Mouse (Mus musculus): ENCODE results near the gene Selp.

DNA sequence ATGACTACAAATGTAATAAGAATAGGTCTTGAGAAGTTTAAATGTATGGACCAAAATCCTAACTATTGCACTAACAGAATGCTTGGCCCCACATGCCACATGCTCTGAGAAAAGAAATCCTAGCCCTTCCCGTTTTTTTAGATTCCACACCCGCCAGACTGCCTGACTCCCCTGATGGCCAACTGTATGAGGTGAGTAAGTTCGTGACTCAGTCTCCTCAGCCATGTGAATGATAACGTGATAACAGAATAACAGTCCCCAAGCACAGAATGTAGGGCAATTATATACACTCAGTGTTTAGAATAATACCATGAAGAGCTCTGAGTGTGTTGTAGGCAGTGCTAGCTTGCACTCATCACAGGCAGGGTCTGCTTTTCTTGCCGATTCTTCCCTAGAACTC, 784 bp upstream of the Selp start:
- no peak for TF ChIP-seq GATA1 (IDR thresholded peaks at IDR 0.05; ENCODE audit: low read length)
- no peak for TF ChIP-seq TAL1 (IDR thresholded peaks at IDR 0.05; ENCODE audit: low read length)
